Mouse (Mus musculus) bone marrow macrophage, adult 2 months (primary cell): ENCODE results near the gene Golph3l.

Experiments used
- CTCF ChIP-seq: IDR thresholded peaks from 2 replicates; pipeline ENCODE4 v1.5.1; 2012; ENCODE audit warnings: low read depth, mild to moderate bottlenecking, low read length, moderate library complexity
- POLR2A ChIP-seq: IDR thresholded peaks from 2 replicates; pipeline ENCODE4 v1.6.1; 2012; ENCODE audit warnings: mild to moderate bottlenecking, low read depth, low read length, borderline replicate concordance

DNA sequence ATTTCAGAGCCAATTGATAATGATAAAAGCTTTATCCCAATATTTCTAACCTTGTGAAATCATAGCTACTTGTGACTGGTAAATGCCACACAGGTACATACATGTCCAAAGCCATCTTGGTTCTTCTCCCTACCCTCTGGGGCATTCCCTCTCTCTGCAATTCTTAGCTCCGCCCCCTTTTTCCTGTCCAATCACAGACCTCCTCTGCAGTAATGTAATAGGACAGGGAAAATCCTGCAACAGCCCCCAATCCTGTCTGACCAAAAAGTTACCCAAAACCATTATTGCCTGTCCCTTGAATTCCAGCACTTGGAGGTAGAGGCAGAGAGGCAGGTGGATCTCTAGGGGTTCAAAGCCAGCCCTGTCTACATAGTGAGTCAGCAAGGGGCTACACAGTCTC, 32.5 kb downstream of the Golph3l start:
- no peak for TF ChIP-seq POLR2A
- TF ChIP-seq CTCF, result no peak
